Mouse (Mus musculus) liver, adult 2 months (tissue): Measurements from ENCODE around the gene Ska3. TPM values are rescaled to one million over a fixed set of nuclear protein-coding genes. Genes with fewer than 3 reads are reported as not detected.
"Not testable (repeated sequence)": the region's sequence is repeated elsewhere in the genome, so short reads cannot be mapped to it uniquely, and the experiment has no call there.

ENCODE experiments used
- DNase-seq: peaks from one replicate; pipeline ENCODE4 v3.0.0-alpha.2; 2011; ENCODE audit warnings: low read depth, low spot score; ENCODE audit errors: extremely low read depth
- H3K27ac ChIP-seq: fragments of 200-500 bp; replicated peaks from 2 replicates; pipeline ENCODE4 v1.5.1; 2012; ENCODE audit warnings: low read depth, mild to moderate bottlenecking, control low read depth, inconsistent platforms, low read length; ENCODE audit not compliant: insufficient read depth
- H3K27me3 ChIP-seq: fragments of 200-500 bp; 2 replicates; pipeline ENCODE4 v1.6.1; 2012; ENCODE audit warnings: mild to moderate bottlenecking, moderate library complexity, low read length, inconsistent platforms; ENCODE audit not compliant: control insufficient read depth, insufficient read depth
- H3K36me3 ChIP-seq: fragments of 200-500 bp; 2 replicates; pipeline ENCODE4 v1.6.1; 2012; ENCODE audit warnings: low read length, inconsistent platforms; ENCODE audit not compliant: control insufficient read depth, insufficient read depth
- H3K4me1 ChIP-seq: fragments of 200-500 bp; 2 replicates; pipeline ENCODE4 v1.6.1; 2011; ENCODE audit warnings: low read length; ENCODE audit not compliant: control insufficient read depth, insufficient read depth
- H3K4me3 ChIP-seq: fragments of 200-500 bp; 2 replicates; pipeline ENCODE4 v1.5.1; 2011; ENCODE audit warnings: low read depth, mild to moderate bottlenecking, control low read depth, low read length, moderate library complexity; ENCODE audit not compliant: insufficient read depth
- H3K79me2 ChIP-seq: fragments of 200-500 bp; 2 replicates; pipeline ENCODE4 v1.6.1; 2012; ENCODE audit warnings: inconsistent platforms, mild to moderate bottlenecking, low read length, moderate library complexity; ENCODE audit not compliant: control insufficient read depth, insufficient read depth
- H3K9ac ChIP-seq: fragments of 200-500 bp; 2 replicates; pipeline ENCODE4 v1.6.1; 2012; ENCODE audit warnings: low read depth, mild to moderate bottlenecking, control low read depth, inconsistent platforms, low read length
- CTCF ChIP-seq: fragments of 200-500 bp; IDR thresholded peaks from 2 replicates; pipeline ENCODE4 v1.5.1; 2011; ENCODE audit warnings: low read depth, low read length, control low read depth
- POLR2A ChIP-seq: fragments of 200-500 bp; IDR thresholded peaks from 2 replicates; pipeline ENCODE4 v1.6.1; 2011; ENCODE audit warnings: low read length, control low read depth; ENCODE audit not compliant: insufficient read depth; ENCODE audit errors: extremely low read depth
- WGBS: fragments of 180-500 bp; shearing (Covaris S2); methylation state at CpG from one replicate; pipeline ENCODE4 v1.1.7; 2018; 5-methylcytosine and 5-hydroxymethylcytosine counted together
- polyA plus RNA-seq: library from polyadenylated mRNA; depleted of rRNA; stranded (reverse); fragments of >200 nt; gene quantifications from 2 replicates; pipeline ENCODE4 v1.2.3, GENCODE M21; 2012
- total RNA-seq: library from RNA; depleted of rRNA; stranded (reverse); fragments of >200 nt; gene quantifications from 2 replicates; pipeline ENCODE4 v1.2.3, GENCODE M21; 2014

Gene Ska3
- total and polyA plus RNA-seq, 2 experiments: 0.18 TPM; not detected in 1

GRCm38 (mm10) chr14:57859520-57859919 is 33.5 kb upstream of the Ska3 start:
- no peak for DNase-seq
- H3K79me2 ChIP-seq: no peaks in the 10 kb centered on the region

GRCm38 (mm10) chr14:57858601-57859000 is 32.6 kb upstream of the Ska3 start:
- Histone ChIP-seq H3K27ac (no peak overlapping the region), H3K4me1 (no peaks in the 10 kb centered on the region), H3K4me3 (no peak overlapping the region), H3K9ac (no peak overlapping the region), H3K79me2 (no peaks in the 10 kb centered on the region), H3K27me3 (no peaks in the 10 kb centered on the region), H3K36me3 (peaks cover 11% of the 10 kb centered on the region; the same call in 1 of the 2 replicates)
- 94% methylated on average over 2 of the region's 2 CpGs for WGBS
- no peak for TF ChIP-seq CTCF
- TF ChIP-seq POLR2A: no peak
- no peak for DNase-seq

More at GRCm38 (mm10) chr14:57859520-57859919, 33.5 kb upstream of the Ska3 start:
- Histone ChIP-seq H3K4me3 (no peak overlapping the region), H3K9ac (no peak overlapping the region), H3K4me1 (no peaks in the 10 kb centered on the region), H3K27ac (no peak overlapping the region), H3K36me3 (peaks cover 12% of the 10 kb centered on the region; the same call in 1 of the 2 replicates), H3K27me3 (no peaks in the 10 kb centered on the region)
- TF ChIP-seq POLR2A (no peak), CTCF (no peak)

GRCm38 (mm10) chr14:57856037-57856436 is 30.1 kb upstream of the Ska3 start:
- H3K27ac ChIP-seq, H3K27me3 ChIP-seq, H3K4me1 ChIP-seq, H3K9ac ChIP-seq, DNase-seq, H3K79me2 ChIP-seq, H3K4me3 ChIP-seq: not testable (repeated sequence)
- peaks cover 12% of the 10 kb centered on the region for H3K36me3 ChIP-seq

- no peak overlapping the region for H3K4me3 ChIP-seq
- H3K36me3 ChIP-seq: peaks cover 16% of the 10 kb centered on the region
- no peaks in the 10 kb centered on the region for H3K4me1 ChIP-seq
- no peaks in the 10 kb centered on the region for H3K27me3 ChIP-seq
- DNase-seq: no peak
- WGBS: 96% methylated on average over 2 of the region's 2 CpGs
- no peak overlapping the region for H3K27ac ChIP-seq
- no peak overlapping the region for H3K9ac ChIP-seq
- TF ChIP-seq CTCF: no peak
- TF ChIP-seq POLR2A: no peak
- H3K79me2 ChIP-seq: no peaks in the 10 kb centered on the region
These were observed 27.0 kb upstream of the Ska3 start for GRCm38 (mm10) chr14:57852961-57853360.

- no peak overlapping the region for H3K9ac ChIP-seq
- H3K27me3 ChIP-seq: no peaks in the 10 kb centered on the region
- no peak overlapping the region for H3K27ac ChIP-seq
- no peak overlapping the region for H3K4me3 ChIP-seq
- DNase-seq: no peak
- peaks cover 13% of the 10 kb centered on the region for H3K36me3 ChIP-seq
- 88% methylated on average over 3 of the region's 3 CpGs for WGBS
- no peak for TF ChIP-seq CTCF
- TF ChIP-seq POLR2A: no peak
- H3K79me2 ChIP-seq: no peaks in the 10 kb centered on the region
- H3K4me1 ChIP-seq: no peaks in the 10 kb centered on the region
These were observed 24.3 kb upstream of the Ska3 start for GRCm38 (mm10) chr14:57850330-57850729.

- Histone ChIP-seq H3K4me3 (no peak overlapping the region), H3K79me2 (no peaks in the 10 kb centered on the region), H3K27me3 (no peaks in the 10 kb centered on the region), H3K9ac (no peak overlapping the region), H3K27ac (no peak overlapping the region), H3K36me3 (peaks cover 11% of the 10 kb centered on the region), H3K4me1 (no peaks in the 10 kb centered on the region)
- TF ChIP-seq CTCF: no peak
- TF ChIP-seq POLR2A: no peak
- DNase-seq: no peak
- 94% methylated on average over 2 of the region's 2 CpGs for WGBS
These were observed 22.7 kb upstream of the Ska3 start for GRCm38 (mm10) chr14:57848646-57849045.

GRCm38 (mm10) chr14:57848061-57848460 is 22.1 kb upstream of the Ska3 start:
- not testable (repeated sequence) for H3K9ac ChIP-seq, H3K4me1 ChIP-seq, H3K4me3 ChIP-seq, H3K79me2 ChIP-seq, H3K27me3 ChIP-seq, DNase-seq, H3K27ac ChIP-seq
- peaks cover 11% of the 10 kb centered on the region for H3K36me3 ChIP-seq
- 94% methylated on average over 5 of the region's 5 CpGs for WGBS
